Mouse (Mus musculus) heart, embryonic 14.5 days (tissue): ENCODE data around the gene Pcca. TPM values are rescaled to one million over a fixed set of nuclear protein-coding genes. Genes with fewer than 3 reads are reported as not detected.

ENCODE experiments used
- ATAC-seq: fragments of 200-750 bp; cut with Nextera tagmentation; 2 replicates; pipeline ENCODE4 v1.8.0; 2017; ENCODE audit warnings: low read depth, moderate TSS enrichment; ENCODE audit not compliant: insufficient number of reproducible peaks, insufficient read depth, low FRiP score
- H3K27ac ChIP-seq, 2 experiments: fragments of 200-500 bp in 1 of 2; fragments of 300-500 bp in 1 of 2; sonication (generic) in 1 of 2; replicated peaks in 1 of 2; 2 replicates each; pipeline ENCODE4 v1.5.1; 2012 to 2014; ENCODE audit warnings: low read depth in 2 of 2, low read length in 2 of 2, control low read depth in 1 of 2, mild to moderate bottlenecking in 1 of 2, mixed read lengths in 1 of 2; ENCODE audit not compliant: control insufficient read depth in 1 of 2, insufficient read depth in 1 of 2
- H3K27me3 ChIP-seq: fragments of 300-500 bp; sonication (generic); 2 replicates; pipeline ENCODE4 v1.6.1; 2014; ENCODE audit warnings: mild to moderate bottlenecking, low read length, control low read depth; ENCODE audit not compliant: control insufficient read depth, insufficient read depth
- H3K36me3 ChIP-seq: fragments of 300-500 bp; sonication (generic); 2 replicates; pipeline ENCODE4 v1.6.1; 2014; ENCODE audit warnings: mild to moderate bottlenecking, control low read depth, low read length, mixed read lengths; ENCODE audit not compliant: control insufficient read depth, insufficient read depth
- H3K4me1 ChIP-seq, 2 experiments: fragments of 200-500 bp in 1 of 2; fragments of 300-500 bp in 1 of 2; sonication (generic) in 1 of 2; 2 replicates each; pipeline ENCODE4 v1.6.1; 2012 to 2014; ENCODE audit warnings: low read length in 2 of 2, control low read depth in 1 of 2, mixed read lengths in 1 of 2; ENCODE audit not compliant: control insufficient read depth in 2 of 2, insufficient read depth in 2 of 2
- H3K4me2 ChIP-seq: fragments of 300-500 bp; sonication (generic); 2 replicates; pipeline ENCODE4 v1.6.1; 2014; ENCODE audit warnings: mild to moderate bottlenecking, low read length
- H3K4me3 ChIP-seq, 2 experiments: fragments of 200-500 bp in 1 of 2; fragments of 300-500 bp in 1 of 2; sonication (generic) in 1 of 2; 2 replicates each; pipeline ENCODE4 v1.5.1; 2012 to 2014; ENCODE audit warnings: low read length in 2 of 2, mild to moderate bottlenecking in 2 of 2, control low read depth in 1 of 2, low read depth in 1 of 2, moderate library complexity in 1 of 2; ENCODE audit not compliant: control insufficient read depth in 1 of 2, insufficient read depth in 1 of 2
- H3K9ac ChIP-seq: fragments of 300-500 bp; sonication (generic); 2 replicates; pipeline ENCODE4 v1.6.1; 2014; ENCODE audit warnings: mild to moderate bottlenecking, low read length
- H3K9me3 ChIP-seq: fragments of 300-500 bp; sonication (generic); 2 replicates; pipeline ENCODE4 v1.6.1; 2016; ENCODE audit warnings: low read length, control low read depth; ENCODE audit not compliant: control insufficient read depth
- WGBS: fragments of 180-500 bp; shearing (Covaris S2); extraction: QIAGEN DNeasy Blood & Tissue Kit; methylation state at CpG from one replicate; pipeline ENCODE4 v1.1.7; 2014; 5-methylcytosine and 5-hydroxymethylcytosine counted together
- polyA plus RNA-seq: library from polyadenylated mRNA; unstranded; fragments of >200 nt; fragmentation: Nextera tagmentation; extraction: Ambion mirVana; gene quantifications from 2 replicates; pipeline ENCODE4 v1.2.1, GENCODE M21; 2014

The Pcca gene
- polyA plus RNA-seq, 1 experiment from 2014 or later, result 28.9 TPM

- Histone ChIP-seq H3K4me1 (no peaks in the 10 kb centered on the region), H3K4me3 (no peak overlapping the region), H3K27ac (no peak overlapping the region), H3K9me3 (no peaks in the 10 kb centered on the region), H3K27me3 (no peaks in the 10 kb centered on the region), H3K36me3 (no peaks in the 10 kb centered on the region), H3K9ac (no peak overlapping the region), H3K4me2 (no peak overlapping the region)
- ATAC-seq, result no peak
- 66% methylated on average over 5 of the region's 5 CpGs for WGBS
Observed at GRCm38 (mm10) chr14:122597534-122597933, 63.4 kb downstream of the Pcca start.

- WGBS, result 71% methylated on average over 2 of the region's 2 CpGs
Observed at GRCm38 (mm10) chr14:122598802-122599201, 64.7 kb downstream of the Pcca start.

GRCm38 (mm10) chr14:122599839-122600238, 65.7 kb downstream of the Pcca start:
- no peaks in the 10 kb centered on the region for H3K9me3 ChIP-seq
- no peaks in the 10 kb centered on the region for H3K36me3 ChIP-seq
- no peak overlapping the region for H3K9ac ChIP-seq
- no peaks in the 10 kb centered on the region for H3K27me3 ChIP-seq
- 79% methylated on average over 9 of the region's 9 CpGs for WGBS
- no peak for ATAC-seq
- no peaks in the 10 kb centered on the region for H3K4me1 ChIP-seq
- no peak overlapping the region for H3K4me3 ChIP-seq
- H3K27ac ChIP-seq, result no peak overlapping the region
- H3K4me2 ChIP-seq, result no peak overlapping the region

More at GRCm38 (mm10) chr14:122598802-122599201, 64.7 kb downstream of the Pcca start:
- Histone ChIP-seq H3K27ac (no peak overlapping the region), H3K9me3 (no peaks in the 10 kb centered on the region), H3K27me3 (no peaks in the 10 kb centered on the region), H3K36me3 (no peaks in the 10 kb centered on the region), H3K4me1 (no peaks in the 10 kb centered on the region), H3K4me3 (no peak overlapping the region), H3K9ac (no peak overlapping the region), H3K4me2 (no peak overlapping the region)
- no peak for ATAC-seq

- ATAC-seq, result no peak
- 79% methylated on average over 2 of the region's 2 CpGs for WGBS
- no peaks in the 10 kb centered on the region for H3K36me3 ChIP-seq
- no peak overlapping the region for H3K9ac ChIP-seq
- no peak overlapping the region for H3K27ac ChIP-seq
- H3K9me3 ChIP-seq, result no peaks in the 10 kb centered on the region
- no peak overlapping the region for H3K4me2 ChIP-seq
- H3K4me1 ChIP-seq, result no peaks in the 10 kb centered on the region
- H3K4me3 ChIP-seq, result no peak overlapping the region
- no peaks in the 10 kb centered on the region for H3K27me3 ChIP-seq
Observed at GRCm38 (mm10) chr14:122602701-122603100, 68.6 kb downstream of the Pcca start.

- no peaks in the 10 kb centered on the region for H3K36me3 ChIP-seq
- H3K4me1 ChIP-seq, result no peaks in the 10 kb centered on the region
- no peak overlapping the region for H3K4me2 ChIP-seq
- H3K9ac ChIP-seq, result no peak overlapping the region
- no peak for ATAC-seq
- no peak overlapping the region for H3K4me3 ChIP-seq
- WGBS, result 88% methylated on average over 1 of the region's 1 CpGs
- H3K27me3 ChIP-seq, result no peaks in the 10 kb centered on the region
- no peak overlapping the region for H3K27ac ChIP-seq
- no peaks in the 10 kb centered on the region for H3K9me3 ChIP-seq
Observed at GRCm38 (mm10) chr14:122606499-122606898, 72.4 kb downstream of the Pcca start.

- H3K27me3 ChIP-seq, result no peaks in the 10 kb centered on the region
- no peaks in the 10 kb centered on the region for H3K36me3 ChIP-seq
- H3K9me3 ChIP-seq, result no peaks in the 10 kb centered on the region
- 88% methylated on average over 4 of the region's 4 CpGs for WGBS
- no peak overlapping the region for H3K4me3 ChIP-seq
- no peak overlapping the region for H3K4me2 ChIP-seq
- ATAC-seq, result no peak
- no peak overlapping the region for H3K9ac ChIP-seq
- no peak overlapping the region for H3K27ac ChIP-seq
- no peaks in the 10 kb centered on the region for H3K4me1 ChIP-seq
Observed at GRCm38 (mm10) chr14:122607456-122607855, 73.3 kb downstream of the Pcca start.

GRCm38 (mm10) chr14:122608323-122608722, 74.2 kb downstream of the Pcca start:
- no peak overlapping the region for H3K4me2 ChIP-seq
- H3K36me3 ChIP-seq, result no peaks in the 10 kb centered on the region
- 58% methylated on average over 2 of the region's 2 CpGs for WGBS
- H3K9me3 ChIP-seq, result no peaks in the 10 kb centered on the region
- ATAC-seq, result no peak
- H3K4me3 ChIP-seq, result no peak overlapping the region
- no peak overlapping the region for H3K9ac ChIP-seq
- no peak overlapping the region for H3K27ac ChIP-seq
- no peaks in the 10 kb centered on the region for H3K27me3 ChIP-seq
- no peaks in the 10 kb centered on the region for H3K4me1 ChIP-seq

GRCm38 (mm10) chr14:122611035-122611434, 76.9 kb downstream of the Pcca start:
- H3K9ac ChIP-seq, result no peak overlapping the region
- H3K27ac ChIP-seq, result no peak overlapping the region
- no peak overlapping the region for H3K4me3 ChIP-seq
- H3K4me1 ChIP-seq, result no peaks in the 10 kb centered on the region
- H3K4me2 ChIP-seq, result no peak overlapping the region
- H3K9me3 ChIP-seq, result no peaks in the 10 kb centered on the region
- H3K27me3 ChIP-seq, result no peaks in the 10 kb centered on the region
- 78% methylated on average over 4 of the region's 4 CpGs for WGBS
- no peaks in the 10 kb centered on the region for H3K36me3 ChIP-seq
- no peak for ATAC-seq
